In the genomic region with DNA sequence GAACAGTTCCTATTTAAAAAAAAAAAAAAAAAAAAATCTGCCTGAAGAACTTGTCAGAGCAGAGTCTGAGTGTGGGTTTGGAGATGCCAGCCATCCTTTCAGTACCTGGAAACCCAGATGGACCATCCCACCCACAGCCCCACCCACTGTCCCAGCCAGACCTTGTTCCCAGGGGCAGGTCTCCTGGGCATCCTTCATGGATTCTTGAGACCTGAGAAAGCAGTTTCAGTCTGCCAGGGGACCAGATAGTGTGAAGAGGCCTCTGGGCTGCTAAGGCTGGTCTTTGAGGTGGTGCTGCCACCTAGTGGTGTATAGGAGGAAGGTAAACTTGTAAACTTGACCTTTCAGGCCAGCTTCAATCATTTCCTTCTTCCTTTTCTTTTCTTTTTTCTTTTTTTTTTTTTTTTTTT, we compare ENCODE assay signal across 8 mouse cellular contexts. TPM values are rescaled to one million over a fixed set of nuclear protein-coding genes. Genes with fewer than 3 reads are reported as not detected.
DNase-seq lines count a peak whose midpoint lies in the region; ATAC-seq and TF ChIP-seq lines count a peak whose summit lies in the region.

No protein-coding gene starts in this region.

- TF ChIP-seq CTCF in layer of hippocampus, adult 2 months (conservative IDR thresholded peaks at IDR 0.05): peak; percentile 81
- TF ChIP-seq CTCF in midbrain, postnatal 0 days (IDR thresholded peaks at IDR 0.05): peak; percentile 85

- ATAC-seq in midbrain, postnatal 0 days (ENCODE audit: low FRiP score): peak; percentile 24; the same call in 1 of the 2 replicates

- H3K27me3 ChIP-seq in midbrain, postnatal 0 days (ENCODE audit: insufficient read depth, low read length): no peaks in the 10 kb centered on the region

- H3K9ac ChIP-seq in ES-E14 (ENCODE audit: insufficient read depth, low read depth, low read length, poor library complexity, severe bottlenecking): no peak overlapping the region
- H3K9ac ChIP-seq in midbrain, postnatal 0 days (replicated peaks; ENCODE audit: low read length, poor library complexity, severe bottlenecking): no peak overlapping the region

- no peaks in the 10 kb centered on the region for H3K36me3 ChIP-seq in ES-E14 (ENCODE audit: control insufficient read depth, insufficient read depth, low read length, poor library complexity, severe bottlenecking)
- H3K36me3 ChIP-seq in midbrain, postnatal 0 days (ENCODE audit: insufficient read depth, low read length): peaks cover 9% of the 10 kb centered on the region; the same call in 1 of the 2 replicates

- H3K4me3 ChIP-seq in layer of hippocampus, adult 2 months: no peak overlapping the region
- H3K4me3 ChIP-seq in ES-E14 (ENCODE audit: insufficient read depth in 1 of 2, low read depth in 1 of 2, low read length in 2 of 2, poor library complexity in 1 of 2, severe bottlenecking in 1 of 2): no peak overlapping the region
- no peak overlapping the region for H3K4me3 ChIP-seq in midbrain, postnatal 0 days (ENCODE audit: low read depth, low read length)

- H3K27ac ChIP-seq in layer of hippocampus, adult 2 months: no peak overlapping the region
- no peak overlapping the region for H3K27ac ChIP-seq in ES-E14 (ENCODE audit: insufficient read depth, low read depth, low read length, poor library complexity, severe bottlenecking)
- no peak overlapping the region for H3K27ac ChIP-seq in midbrain, postnatal 0 days (ENCODE audit: low read depth, low read length)

- peak in 1 of 2 experiments; percentile 61 for DNase-seq in layer of hippocampus, adult 2 months (ENCODE audit: low spot score in 2 of 2)
- DNase-seq in layer of hippocampus, adult 9-11 months: no peak
- no peak for DNase-seq in ES-E14 (ENCODE audit: low read depth, low spot score)
- peak; percentile 84 for DNase-seq in cerebellum, adult 9-10 months
- peak; percentile 78 for DNase-seq in forelimb bud, embryonic 11.5 days (ENCODE audit: low read depth, low spot score)
- DNase-seq in kidney, postnatal 14 days: peak; percentile 77
- peak; percentile 88 for DNase-seq in midbrain, postnatal 0 days (ENCODE audit: low spot score)
- DNase-seq in frontal cortex, postnatal 10 days (ENCODE audit: low spot score in 2 of 2): no peak

- no peak overlapping the region for H3K4me2 ChIP-seq in midbrain, postnatal 0 days (ENCODE audit: low read depth, low read length, poor library complexity, severe bottlenecking)

- no peaks in the 10 kb centered on the region for H3K9me3 ChIP-seq in ES-E14 (ENCODE audit: control insufficient read depth, insufficient read depth, low read depth, low read length)
- no peaks in the 10 kb centered on the region for H3K9me3 ChIP-seq in midbrain, postnatal 0 days (ENCODE audit: low read length)

- H3K4me1 ChIP-seq in ES-E14 (ENCODE audit: control insufficient read depth in 2 of 2, insufficient read depth in 2 of 2, low read length in 2 of 2, poor library complexity in 1 of 2): no peaks in the 10 kb centered on the region
- H3K4me1 ChIP-seq in midbrain, postnatal 0 days (ENCODE audit: insufficient read depth, low read length): peaks cover 10% of the 10 kb centered on the region; the same call in 1 of the 2 replicates

- in situ Hi-C loops in ES-E14 (cut with MboI; ENCODE audit: low sequenced_read_pairs in 2 of 2, unreplicated experiment in 2 of 2): no loop called here

TF ChIP-seq in ES-E14, 5 proteins besides CTCF, POLR2A, EP300 and RAD21:
- TF ChIP-seq CHD2 (IDR thresholded peaks at IDR 0.05; ENCODE audit: low read depth, low read length): no peak
- TF ChIP-seq MAFK (IDR thresholded peaks at IDR 0.05; ENCODE audit: insufficient read depth, low read depth, low read length): no peak
- TF ChIP-seq ZC3H11A (IDR thresholded peaks at IDR 0.05; ENCODE audit: borderline replicate concordance, low read depth, low read length): peak; percentile 25; the same call in 1 of the 2 replicates
- peak; percentile 63; the same call in 1 of the 2 replicates for TF ChIP-seq ZNF384 (IDR thresholded peaks at IDR 0.05; ENCODE audit: low read depth, low read length)
- TF ChIP-seq HCFC1 (IDR thresholded peaks at IDR 0.05; ENCODE audit: borderline replicate concordance, insufficient read depth, low read length): no peak

RNA-seq across cellular contexts. Expression of gene Grk2, which starts 3.8 kb away (rescaled TPM):
- 100 to 1,000 TPM; 181 to 201 TPM for total RNA-seq in layer of hippocampus, adult 2 months (2021)
- total RNA-seq in ES-E14 (2012; rRNA removed): 56.1 and 76.6 TPM in 2 replicates
- total RNA-seq in midbrain, postnatal 0 days (2014; rRNA removed): 152 and 257 TPM in 2 replicates
- polyA plus RNA-seq in midbrain, postnatal 0 days (2015; fragmentation: Nextera tagmentation; extraction: Ambion mirVana): 27.0 and 29.6 TPM in 2 replicates

RNA-seq across cellular contexts. Expression of gene Ankrd13d, which starts 26.8 kb away (rescaled TPM):
- 10 to 100 TPM; 63.4 to 70.7 TPM for total RNA-seq in layer of hippocampus, adult 2 months (2021)
- total RNA-seq in ES-E14 (2012; rRNA removed): 5.5 and 8.8 TPM in 2 replicates
- total RNA-seq in midbrain, postnatal 0 days (2014; rRNA removed): 92.2 and 106 TPM in 2 replicates
- 79.1 and 84.8 TPM in 2 replicates for polyA plus RNA-seq in midbrain, postnatal 0 days (2015; fragmentation: Nextera tagmentation; extraction: Ambion mirVana)

RNA-seq across cellular contexts. Expression of gene Ssh3, which starts 40.8 kb away (rescaled TPM):
- total RNA-seq in layer of hippocampus, adult 2 months (2021): 10 to 100 TPM; 57.5 to 58.7 TPM
- total RNA-seq in ES-E14 (2012; rRNA removed): 7.3 and 15.1 TPM in 2 replicates
- total RNA-seq in midbrain, postnatal 0 days (2014; rRNA removed): 40.6 and 67.7 TPM in 2 replicates
- 18.6 and 20.7 TPM in 2 replicates for polyA plus RNA-seq in midbrain, postnatal 0 days (2015; fragmentation: Nextera tagmentation; extraction: Ambion mirVana)

Comparison
In these comparisons a context has a peak if more than half of its experiments do, and no peak if none do; other contexts are left out.
1. DNase-seq: peak in cerebellum, adult 9-10 months (single experiment), forelimb bud, embryonic 11.5 days (single experiment), kidney, postnatal 14 days (single experiment) and midbrain, postnatal 0 days (single experiment); none in layer of hippocampus, adult 9-11 months (single experiment), ES-E14 (single experiment) and frontal cortex, postnatal 10 days (0 of 2).